Comparison of ENCODE assay signal across 8 mouse cellular contexts in the genomic region with DNA sequence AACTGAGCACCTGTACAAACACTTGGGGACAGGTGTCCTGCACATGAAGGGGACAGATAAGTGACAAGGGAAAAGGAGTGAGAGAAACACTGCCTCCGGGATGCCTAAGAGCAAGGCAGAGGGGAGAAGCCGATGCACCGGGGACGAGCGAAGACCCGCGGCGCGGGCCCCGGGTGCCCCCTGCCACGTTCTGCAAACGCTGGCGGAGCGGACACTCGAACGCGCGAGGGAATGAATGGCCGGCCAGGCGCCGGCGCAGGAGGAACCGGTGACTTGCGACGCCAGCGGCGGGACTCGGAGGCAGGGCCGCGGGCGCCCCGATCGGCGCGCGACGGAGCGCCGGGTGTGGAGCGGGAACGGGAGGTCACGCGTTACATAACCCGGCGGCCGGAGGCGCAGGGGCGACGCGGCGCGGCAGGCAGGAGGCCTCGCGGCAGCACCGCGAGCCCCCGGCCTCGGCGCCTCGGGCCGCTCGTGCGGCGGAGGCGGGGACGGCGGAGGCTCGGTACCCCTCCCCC. TPM values are rescaled to one million over a fixed set of nuclear protein-coding genes. Genes with fewer than 3 reads are reported as not detected.
DNase-seq lines count a peak whose midpoint lies in the region; ATAC-seq and TF ChIP-seq lines count a peak whose summit lies in the region.

No protein-coding gene starts in this region.

- H3K27ac ChIP-seq in hindbrain, postnatal 0 days: peak overlapping the region; percentile 91

- H3K4me2 ChIP-seq in hindbrain, postnatal 0 days (ENCODE audit: low read depth, low read length): peak overlapping the region; percentile 79

- WGBS in hindbrain, postnatal 0 days: 1% methylated on average over 48 of the region's 68 CpGs

- 0 out of 2 replicates have a peak, but pooled peaks cover 4% of the 10 kb centered on the region for H3K4me1 ChIP-seq in hindbrain, postnatal 0 days (ENCODE audit: insufficient read depth, low read length)

- no peak for ATAC-seq in hindbrain, postnatal 0 days
- 0 out of 2 replicates have a peak, but pooled peaks have one; percentile 4 for ATAC-seq in megakaryocyte progenitor cell, adult 5-6 weeks (replicated peaks; ENCODE audit: poor library complexity)
- ATAC-seq in erythroid progenitor cell, adult 5-6 weeks (replicated peaks; ENCODE audit: low FRiP score, poor library complexity, severe bottlenecking): no peak; the same call in 1 of the 2 replicates

- no peaks in the 10 kb centered on the region for H3K9me3 ChIP-seq in hindbrain, postnatal 0 days (ENCODE audit: low read length)

- H3K27me3 ChIP-seq in hindbrain, postnatal 0 days (ENCODE audit: insufficient read depth, low read length): no peaks in the 10 kb centered on the region

- H3K4me3 ChIP-seq in hindbrain, postnatal 0 days (ENCODE audit: low read length): peak overlapping the region; percentile 54

- intact Hi-C loops in left cerebral cortex, postnatal 10 days (cut with DNase I): no loop called here

- DNase-seq in T-cell, adult 2 months (ENCODE audit: low spot score): peak; percentile 28
- DNase-seq in cerebellum, postnatal 14 days: peak; percentile 71 to 75
- peak; percentile 52 for DNase-seq in gastrocnemius, adult 18-20 months (ENCODE audit: low spot score)
- peak; percentile 67 for DNase-seq in hindbrain, postnatal 0 days (ENCODE audit: low spot score)
- DNase-seq in left cerebral cortex, postnatal 10 days (ENCODE audit: extremely low spot score in 1 of 2, low spot score in 2 of 2): peak; percentile 13 to 79
- DNase-seq in right cerebral cortex, postnatal 25 days: peak; percentile 57

- no peak for TF ChIP-seq CTCF in hindbrain, postnatal 0 days (IDR thresholded peaks at IDR 0.05; ENCODE audit: low read depth)

- H3K9ac ChIP-seq in hindbrain, postnatal 0 days (replicated peaks; ENCODE audit: low read length): peak overlapping the region; percentile 83

- no peaks in the 10 kb centered on the region for H3K36me3 ChIP-seq in hindbrain, postnatal 0 days (ENCODE audit: insufficient read depth, low read length)

RNA-seq across cellular contexts. Expression of a gene that starts 0.6 kb away (rescaled TPM):
- total RNA-seq in gastrocnemius, adult 18-20 months (2021): 10 to 100 TPM; 16.3 to 18.4 TPM
- total RNA-seq in hindbrain, postnatal 0 days (2014; rRNA removed): 21.7 and 26.1 TPM in 2 replicates
- polyA plus RNA-seq in hindbrain, postnatal 0 days (2015; fragmentation: Nextera tagmentation; extraction: Ambion mirVana): 25.1 and 29.9 TPM in 2 replicates
- total RNA-seq in left cerebral cortex, postnatal 10 days (2021): 10 to 100 TPM; 37.9 to 38.9 TPM
- 41.7 and 48.3 TPM in 2 replicates for total RNA-seq in megakaryocyte progenitor cell, adult 5-6 weeks (2015)
- 44.6 and 60.9 TPM in 2 replicates for total RNA-seq in megakaryocyte progenitor cell, adult 5-6 weeks (2017)
- total RNA-seq in erythroid progenitor cell, adult 5-6 weeks (2015; ENCODE audit: low replicate concordance): 56.2 and 59.8 TPM in 2 replicates
- 64.8 and 109 TPM in 2 replicates for total RNA-seq in erythroid progenitor cell, adult 5-6 weeks (2017; ENCODE audit: low replicate concordance)
